Mouse (Mus musculus) gastrocnemius, postnatal 4 days (tissue): ENCODE data around the gene Efcab9. TPM values are rescaled to one million over a fixed set of nuclear protein-coding genes. Genes with fewer than 3 reads are reported as not detected.

Experiments
- DNase-seq, 2 experiments: peaks; one replicate each; pipeline ENCODE4 v3.0.0; 2021 to 2022; ENCODE audit warnings: low spot score in 2 of 2, mixed read lengths in 2 of 2
- total RNA-seq, 2 experiments: library from RNA; stranded (reverse); gene quantifications; 2 replicates each; pipeline ENCODE4 v1.2.3; 2021

The Efcab9 gene
- total RNA-seq, 2 experiments from 2014 or later, result 0.60 to 0.76 TPM

DNA sequence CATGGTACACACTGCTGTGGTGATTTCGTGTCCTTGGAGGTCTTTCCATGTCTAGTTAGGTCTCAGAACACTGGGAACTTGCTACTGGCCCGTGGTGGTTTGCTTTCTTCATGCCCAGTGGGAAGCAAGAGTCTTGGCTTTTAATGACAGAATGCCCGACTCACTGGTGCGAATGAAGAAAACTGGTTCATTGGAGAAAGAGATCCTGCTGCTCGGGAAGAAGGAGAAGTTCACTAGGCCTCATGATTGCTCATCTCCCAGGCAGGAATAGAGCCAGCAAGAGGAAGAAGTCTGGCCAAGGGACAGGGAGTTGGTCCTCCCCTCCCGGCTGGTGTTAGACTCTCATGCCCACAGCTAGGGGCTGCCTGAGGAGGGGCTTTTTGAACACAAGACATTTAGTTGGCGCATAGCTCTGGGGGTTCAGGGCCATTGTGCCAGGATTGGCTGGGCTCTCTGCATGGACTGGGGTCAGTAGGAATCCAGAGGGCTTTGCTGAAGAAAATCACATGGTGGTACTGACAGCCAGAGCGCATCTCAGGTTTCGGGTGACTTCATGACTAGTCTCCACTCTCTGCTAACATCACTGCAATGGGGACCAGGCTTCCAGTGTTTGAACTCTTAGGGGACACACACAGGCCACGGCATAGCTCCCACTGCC, 24.6 kb upstream of the Efcab9 start:
- no peak for DNase-seq

DNA sequence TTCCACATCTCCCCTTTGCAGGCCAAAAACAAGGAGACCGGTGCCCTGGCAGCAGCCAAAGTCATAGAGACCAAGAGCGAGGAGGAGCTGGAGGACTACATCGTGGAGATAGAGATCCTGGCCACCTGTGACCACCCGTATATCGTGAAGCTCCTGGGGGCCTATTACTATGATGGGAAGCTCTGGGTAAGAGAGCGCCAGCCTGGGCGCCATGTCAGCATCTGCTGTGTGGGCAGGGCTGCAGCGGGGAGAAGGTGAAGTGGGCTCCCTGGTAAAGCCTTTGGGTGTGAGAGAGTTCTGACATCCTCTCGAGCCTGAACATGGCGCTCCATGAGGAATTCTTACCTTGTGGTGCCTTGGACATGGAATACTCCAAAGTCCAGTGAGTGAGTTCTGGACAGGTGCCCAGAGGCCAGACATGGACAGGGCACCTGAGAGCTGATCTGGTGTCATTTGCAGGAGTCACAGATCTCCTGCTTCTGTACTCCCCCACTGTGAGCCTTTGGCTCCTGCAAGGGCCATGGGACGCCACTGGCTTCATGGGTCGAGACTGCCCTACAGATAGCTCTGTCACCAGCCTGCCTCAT, 23.3 kb upstream of the Efcab9 start:
- DNase-seq, result no peak

DNA sequence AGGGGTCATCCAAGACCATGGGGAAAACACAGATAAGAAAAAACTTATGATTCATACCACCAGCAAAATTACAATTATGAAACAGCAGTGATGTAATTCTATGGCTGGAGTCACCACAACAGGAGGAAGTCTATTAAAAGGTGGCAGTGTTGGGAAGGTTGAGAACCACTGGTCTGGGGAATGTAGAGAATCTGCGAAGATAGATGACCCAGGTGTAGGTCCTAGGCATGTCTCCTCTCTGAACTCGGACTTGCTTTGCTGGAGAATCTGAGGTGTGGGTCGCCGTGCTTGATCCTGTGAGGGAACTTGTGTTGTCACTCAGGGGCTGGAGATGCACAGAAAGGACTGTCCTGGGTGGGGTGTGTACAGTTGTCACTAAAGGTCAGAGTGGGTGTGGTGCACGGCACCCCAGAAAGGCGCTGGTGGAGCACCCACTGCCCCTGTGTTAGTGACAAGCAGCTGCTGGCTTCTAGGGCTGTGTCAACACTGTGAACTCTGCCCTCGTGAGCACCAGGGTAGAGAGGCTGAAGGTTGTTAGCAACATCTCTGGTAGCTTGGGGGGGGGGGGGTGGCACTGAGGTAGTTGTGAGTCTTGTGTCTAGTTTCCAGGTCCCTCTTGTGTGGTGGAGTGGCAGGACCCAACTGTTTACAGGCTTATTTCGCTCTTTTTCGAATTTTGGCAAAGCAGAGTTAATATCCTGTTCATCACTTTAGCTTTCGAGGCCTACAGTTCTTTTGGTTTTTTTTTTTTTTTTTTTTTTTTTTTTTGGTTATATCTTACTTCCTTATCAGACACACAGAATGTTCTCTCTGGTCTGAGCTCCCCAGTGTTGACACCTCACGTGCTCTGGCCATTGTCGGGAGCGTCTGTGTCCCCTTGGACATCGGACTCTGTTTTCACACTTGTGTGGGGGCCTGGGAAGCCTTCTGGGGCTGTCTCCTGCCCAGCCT, 22.5 kb upstream of the Efcab9 start:
- DNase-seq, result no peak

DNA sequence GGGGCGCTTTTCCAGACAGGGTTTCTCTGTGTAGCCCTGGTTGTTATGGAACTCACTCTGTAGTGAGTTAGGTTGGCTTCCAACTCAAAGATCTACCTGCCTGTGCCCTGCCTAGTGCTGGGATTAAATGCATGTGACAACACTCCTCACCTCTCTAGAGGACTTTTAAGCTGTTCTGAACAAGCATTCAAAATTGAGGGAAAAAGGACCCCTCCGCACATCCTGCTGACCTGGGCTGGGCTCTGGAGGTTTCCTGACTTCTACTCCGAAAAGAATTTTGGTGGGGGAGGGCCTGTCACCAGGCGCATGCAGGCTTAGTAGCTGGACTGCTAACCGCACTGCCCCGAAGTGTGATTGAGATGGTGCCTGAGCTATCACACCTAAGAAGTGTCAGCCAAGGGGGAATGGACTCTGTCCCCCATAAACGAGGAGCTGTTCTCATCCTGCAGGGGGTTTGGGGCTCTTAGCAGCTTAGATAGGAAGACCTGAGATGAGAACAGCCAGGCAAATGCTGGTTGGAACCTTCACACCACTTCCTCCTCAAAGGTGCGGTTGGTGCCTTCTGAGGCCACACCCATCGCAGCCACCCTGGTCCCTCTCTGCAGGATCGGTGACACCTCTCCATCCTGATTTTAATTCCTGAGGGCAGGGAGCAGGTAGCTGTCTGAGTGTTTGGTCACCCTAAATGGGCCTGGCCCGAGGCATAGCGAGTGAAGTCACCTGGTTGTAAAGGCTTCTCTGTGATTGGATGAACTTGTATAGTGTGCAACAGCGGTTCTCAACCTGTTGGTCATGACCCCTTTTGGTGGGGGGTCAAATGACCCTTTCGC, 21.6 kb upstream of the Efcab9 start:
- DNase-seq, result no peak

GRCm38 (mm10) chr11:32552401-32553090, 20.7 kb upstream of the Efcab9 start:
- no peak for DNase-seq

GRCm38 (mm10) chr11:32551579-32552297, 19.9 kb upstream of the Efcab9 start:
- no peak for DNase-seq

- no peak for DNase-seq
Observed at GRCm38 (mm10) chr11:32551056-32551455, 19.2 kb upstream of the Efcab9 start.

- no peak for DNase-seq
Observed at GRCm38 (mm10) chr11:32550102-32550501, 18.2 kb upstream of the Efcab9 start.

- DNase-seq, result no peak
Observed at GRCm38 (mm10) chr11:32549236-32549635, 17.4 kb upstream of the Efcab9 start.

GRCm38 (mm10) chr11:32548240-32548639, 16.4 kb upstream of the Efcab9 start:
- DNase-seq, result no peak

DNA sequence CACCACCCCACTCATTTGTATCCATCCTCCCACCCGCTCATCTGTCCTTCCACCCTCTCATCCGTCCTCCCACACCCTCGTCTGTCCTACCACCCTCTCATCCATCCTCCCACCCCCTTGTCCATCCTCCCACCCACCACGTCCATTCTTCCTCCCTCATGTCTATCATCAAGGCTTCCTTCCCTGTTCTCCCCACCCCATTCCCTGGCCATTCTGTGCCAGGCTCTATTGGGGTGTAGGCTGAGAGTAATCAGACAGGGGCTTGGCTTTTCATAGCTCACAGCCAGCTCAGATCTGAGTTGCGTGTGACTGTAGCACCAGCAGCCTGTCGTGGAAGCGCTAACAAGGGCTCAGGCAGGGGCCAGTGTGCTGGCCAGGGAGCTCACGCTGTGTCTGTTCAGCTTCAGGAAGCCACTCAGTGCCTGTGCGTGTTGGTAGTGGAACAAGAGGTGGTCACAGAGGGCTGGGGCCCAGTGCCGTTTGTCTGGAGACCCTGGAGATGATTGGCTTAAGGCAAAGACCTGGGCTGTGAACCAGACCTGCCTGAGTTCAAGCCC, 15.6 kb upstream of the Efcab9 start:
- DNase-seq, result no peak

GRCm38 (mm10) chr11:32546483-32546882, 14.6 kb upstream of the Efcab9 start:
- DNase-seq, result no peak

- no peak for DNase-seq
Observed at GRCm38 (mm10) chr11:32545605-32546004, 13.7 kb upstream of the Efcab9 start.

- no peak for DNase-seq
Observed at GRCm38 (mm10) chr11:32544497-32544896, 12.6 kb upstream of the Efcab9 start.

DNA sequence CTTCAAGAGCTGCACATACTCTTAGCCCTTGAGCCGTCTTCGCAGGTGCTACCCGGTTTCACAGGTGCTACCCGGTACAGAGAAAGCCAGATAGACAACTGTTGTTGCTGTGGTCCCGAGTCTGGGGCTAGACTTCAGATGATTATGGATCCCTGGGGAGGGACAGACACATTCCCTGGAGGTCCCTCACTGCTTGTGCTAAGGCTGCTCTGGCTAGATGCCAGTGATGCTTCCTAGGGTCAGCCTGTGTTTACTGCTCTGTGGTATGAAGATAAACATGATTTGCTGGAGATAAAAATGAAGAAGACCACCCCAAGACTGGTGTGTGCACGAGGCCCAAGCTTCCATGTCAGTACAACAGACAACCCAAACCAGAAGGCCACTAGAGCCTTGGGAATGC, 12.2 kb upstream of the Efcab9 start:
- DNase-seq, result no peak

DNA sequence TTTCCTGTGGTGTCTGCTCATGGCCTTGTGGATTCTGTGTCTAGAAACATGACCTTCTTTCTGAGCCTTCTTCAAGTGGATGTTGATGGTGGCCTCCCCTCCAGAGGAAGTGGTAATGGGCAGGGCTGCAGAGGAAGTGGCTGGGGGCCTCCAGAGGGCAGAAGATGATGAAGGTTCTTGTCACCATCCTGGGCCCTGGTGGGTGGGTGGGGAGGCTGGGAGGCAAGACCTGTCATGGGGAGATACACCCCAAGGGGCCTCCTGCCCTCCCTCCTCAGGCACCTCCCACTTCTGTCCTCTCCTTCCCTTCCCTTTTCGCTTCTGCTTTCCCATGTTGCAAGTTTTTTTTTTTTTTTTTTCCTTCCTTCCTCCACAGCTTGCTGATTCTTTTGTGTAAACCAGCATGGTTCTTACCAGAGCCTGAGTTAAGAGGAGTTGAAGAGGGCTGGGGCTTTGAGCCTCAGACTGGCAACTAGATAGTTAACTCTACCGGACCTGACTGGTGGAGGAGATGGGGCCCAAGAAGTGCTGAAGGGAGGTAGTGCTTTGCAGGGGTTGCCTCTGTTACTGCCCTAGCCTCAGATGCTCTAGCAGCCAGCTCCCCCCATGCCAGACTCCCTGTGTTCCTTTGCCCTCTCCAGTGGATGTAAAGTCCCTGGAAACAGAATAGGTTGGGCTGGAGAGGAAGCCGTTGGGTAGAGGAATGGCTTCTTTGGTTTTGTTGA, 11.0 kb upstream of the Efcab9 start:
- DNase-seq, result no peak

DNA sequence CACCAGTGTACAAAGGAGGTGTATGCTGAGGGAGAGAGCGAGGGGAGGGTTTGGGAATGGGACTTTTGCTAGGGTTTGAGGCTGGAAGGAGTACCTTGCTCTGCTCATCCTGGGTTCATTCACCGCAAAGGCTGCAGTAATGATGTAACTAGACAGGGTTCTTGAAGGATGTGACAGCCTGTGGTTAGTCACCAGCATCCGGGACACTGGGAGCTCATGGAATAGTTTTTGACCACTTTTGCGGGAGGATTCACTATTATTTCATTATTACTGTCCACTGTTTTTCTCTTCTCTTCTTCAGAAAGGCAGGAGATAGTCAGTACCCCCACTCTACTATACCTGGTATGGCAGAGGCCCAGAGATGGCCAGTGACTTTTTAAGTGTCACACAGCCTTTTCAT, 10.3 kb upstream of the Efcab9 start:
- no peak for DNase-seq

DNA sequence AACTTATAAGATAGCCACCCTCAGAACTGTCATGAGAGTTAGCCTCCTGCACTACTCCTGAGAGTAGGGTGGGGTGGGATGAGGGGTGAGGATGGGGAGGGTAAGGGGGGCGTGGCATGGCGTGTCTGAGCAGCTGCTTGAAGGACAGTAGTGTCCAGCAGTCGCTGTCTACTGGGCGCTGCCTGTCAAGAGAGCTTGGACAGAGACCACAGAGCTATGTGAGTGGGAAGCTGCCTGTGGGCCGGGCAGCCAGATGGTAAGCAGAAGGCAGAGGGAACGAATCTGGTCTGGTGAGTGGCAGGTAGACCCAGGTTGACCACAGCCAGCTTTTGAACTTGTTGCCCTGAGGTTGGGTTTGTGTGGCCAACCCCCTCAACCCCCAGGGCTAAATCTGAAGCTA, 8.6 kb upstream of the Efcab9 start:
- no peak for DNase-seq

DNA sequence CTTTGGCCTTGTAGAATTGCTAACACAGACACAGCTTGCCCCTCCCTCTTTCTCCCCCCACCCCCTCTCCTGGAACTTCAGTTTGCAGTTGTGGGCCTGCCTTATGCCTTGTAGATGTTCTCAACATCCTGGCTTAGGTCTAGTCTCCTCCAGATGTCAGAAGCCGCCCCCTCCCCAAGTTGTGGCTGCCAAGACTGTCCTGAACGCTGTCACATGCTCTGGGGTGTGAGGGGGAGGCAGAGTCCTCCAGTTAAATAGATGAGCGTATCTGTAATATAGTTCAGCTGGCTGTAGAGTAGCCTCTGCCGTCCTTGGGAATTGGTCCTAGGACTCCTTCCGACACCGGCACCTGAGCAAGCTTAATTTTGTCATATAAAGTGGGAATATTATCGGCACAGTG, 7.8 kb upstream of the Efcab9 start:
- no peak for DNase-seq
